Mouse (Mus musculus): ENCODE measurements at regions not wholly inside any gene's neighbourhood (a gene's known extent, or its start where the extent isn't known, plus 50 kb on each side); places are given as distances from the start of the nearest gene placed in this dataset.

DNA sequence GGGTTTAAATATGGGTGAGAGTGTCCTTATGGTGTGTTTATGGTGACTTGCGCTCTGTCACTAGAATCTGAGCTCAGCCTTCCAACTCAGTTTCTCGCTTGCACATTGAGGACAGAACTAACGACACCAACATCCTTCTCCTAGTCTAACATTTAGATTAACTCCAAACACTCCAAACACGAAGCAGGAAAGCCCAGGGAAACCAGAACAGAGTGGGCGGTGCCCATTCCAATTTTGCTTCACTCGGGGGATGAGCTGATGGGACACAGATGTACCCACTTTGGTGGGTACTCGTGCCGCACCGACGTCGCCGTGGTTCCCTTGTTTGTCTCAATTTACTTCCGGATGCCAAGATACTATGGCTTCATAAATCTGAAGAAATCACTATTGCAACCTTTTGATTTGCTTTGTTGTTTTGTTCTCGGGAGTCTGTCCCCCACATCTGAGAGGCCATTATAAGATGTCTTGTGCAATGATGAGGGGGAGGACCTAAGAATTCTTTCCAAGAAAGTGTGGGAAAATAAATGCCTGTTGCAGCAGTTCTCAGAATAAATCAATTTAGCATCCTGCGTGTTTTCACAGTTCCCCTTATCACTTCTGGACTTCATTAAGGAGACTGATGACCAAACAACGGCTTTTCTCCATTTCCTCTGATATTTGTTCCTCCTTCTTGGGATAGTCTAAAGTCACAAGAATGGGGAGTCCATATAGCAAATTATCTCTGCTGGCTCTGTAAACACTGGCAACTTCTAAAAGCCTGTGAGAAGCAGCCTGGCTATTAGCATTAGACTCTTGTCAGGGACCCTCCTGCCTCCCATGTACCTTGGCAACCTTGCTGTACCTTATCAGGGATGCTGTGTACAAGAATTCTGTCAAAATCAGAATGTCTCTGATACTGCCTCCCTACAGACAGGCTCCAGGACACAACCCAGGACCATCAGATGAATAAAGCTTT lies 96.2 kb upstream of the Klf9 start:
- 82% methylated on average over 16 of the region's 16 CpGs for WGBS

GRCm38 (mm10) chr19:23051456-23051855 lies 89.6 kb upstream of the Klf9 start:
- Histone ChIP-seq H3K27ac (no peak overlapping the region), H3K4me1 (no peaks in the 10 kb centered on the region), H3K9ac (no peak overlapping the region), H3K4me2 (replicated peaks) (no peak overlapping the region), H3K4me3 (no peak overlapping the region), H3K9me3 (no peaks in the 10 kb centered on the region), H3K36me3 (no peaks in the 10 kb centered on the region), H3K27me3 (replicated peaks) (no peaks in the 10 kb centered on the region)
- no peak for ATAC-seq (ENCODE audit: low FRiP score, low read depth)
- WGBS: 95% methylated on average over 4 of the region's 4 CpGs

More for the DNA sequence above, 96.2 kb upstream of the Klf9 start:
- Histone ChIP-seq H3K4me2 (replicated peaks) (no peak overlapping the region), H3K9me3 (no peaks in the 10 kb centered on the region), H3K4me1 (no peaks in the 10 kb centered on the region), H3K27ac (no peak overlapping the region), H3K36me3 (no peaks in the 10 kb centered on the region), H3K9ac (no peak overlapping the region), H3K27me3 (replicated peaks) (no peaks in the 10 kb centered on the region), H3K4me3 (no peak overlapping the region)
- ATAC-seq (ENCODE audit: low FRiP score, low read depth): no peak

DNA sequence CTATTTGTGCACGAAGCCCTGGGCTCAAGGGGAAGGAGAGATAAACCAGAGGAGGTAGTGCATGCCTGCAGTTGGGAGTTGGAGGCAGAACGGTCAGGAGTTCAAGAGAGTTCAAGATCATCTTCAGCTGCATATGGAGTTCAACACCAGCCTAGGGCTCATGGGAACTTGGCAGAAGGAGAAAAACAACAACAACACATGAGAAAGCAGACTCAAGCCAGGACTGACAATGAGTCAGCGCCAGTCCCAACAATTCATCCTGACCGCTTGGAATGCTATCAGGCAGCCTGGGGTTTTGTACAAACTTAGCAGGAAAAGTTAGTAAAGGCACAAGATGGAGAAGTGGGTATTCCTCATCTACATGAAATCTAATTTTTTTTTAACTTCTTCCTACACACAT lies 86.6 kb upstream of the Klf9 start:
- 75% methylated on average over 4 of the region's 4 CpGs for WGBS
- Histone ChIP-seq H3K4me3 (no peak overlapping the region), H3K27ac (no peak overlapping the region), H3K36me3 (no peaks in the 10 kb centered on the region), H3K4me1 (peaks cover 13% of the 10 kb centered on the region; the same call in 1 of the 2 replicates), H3K27me3 (replicated peaks) (no peaks in the 10 kb centered on the region), H3K9ac (no peak overlapping the region), H3K4me2 (replicated peaks) (no peak overlapping the region), H3K9me3 (no peaks in the 10 kb centered on the region)
- no peak for ATAC-seq (ENCODE audit: low FRiP score, low read depth)

GRCm38 (mm10) chr19:23055916-23056805 lies 84.9 kb upstream of the Klf9 start:
- H3K36me3 ChIP-seq: no peaks in the 10 kb centered on the region
- peak overlapping the region; percentile 73 for H3K4me2 ChIP-seq (replicated peaks)
- H3K4me3 ChIP-seq: no peak overlapping the region
- peaks cover 13% of the 10 kb centered on the region; the same call in 1 of the 2 replicates for H3K4me1 ChIP-seq
- 84% methylated on average over 5 of the region's 5 CpGs for WGBS
- no peak overlapping the region for H3K9ac ChIP-seq
- no peak overlapping the region for H3K27ac ChIP-seq
- no peak for ATAC-seq (ENCODE audit: low FRiP score, low read depth)
- H3K9me3 ChIP-seq: no peaks in the 10 kb centered on the region
- H3K27me3 ChIP-seq (replicated peaks): no peaks in the 10 kb centered on the region

DNA sequence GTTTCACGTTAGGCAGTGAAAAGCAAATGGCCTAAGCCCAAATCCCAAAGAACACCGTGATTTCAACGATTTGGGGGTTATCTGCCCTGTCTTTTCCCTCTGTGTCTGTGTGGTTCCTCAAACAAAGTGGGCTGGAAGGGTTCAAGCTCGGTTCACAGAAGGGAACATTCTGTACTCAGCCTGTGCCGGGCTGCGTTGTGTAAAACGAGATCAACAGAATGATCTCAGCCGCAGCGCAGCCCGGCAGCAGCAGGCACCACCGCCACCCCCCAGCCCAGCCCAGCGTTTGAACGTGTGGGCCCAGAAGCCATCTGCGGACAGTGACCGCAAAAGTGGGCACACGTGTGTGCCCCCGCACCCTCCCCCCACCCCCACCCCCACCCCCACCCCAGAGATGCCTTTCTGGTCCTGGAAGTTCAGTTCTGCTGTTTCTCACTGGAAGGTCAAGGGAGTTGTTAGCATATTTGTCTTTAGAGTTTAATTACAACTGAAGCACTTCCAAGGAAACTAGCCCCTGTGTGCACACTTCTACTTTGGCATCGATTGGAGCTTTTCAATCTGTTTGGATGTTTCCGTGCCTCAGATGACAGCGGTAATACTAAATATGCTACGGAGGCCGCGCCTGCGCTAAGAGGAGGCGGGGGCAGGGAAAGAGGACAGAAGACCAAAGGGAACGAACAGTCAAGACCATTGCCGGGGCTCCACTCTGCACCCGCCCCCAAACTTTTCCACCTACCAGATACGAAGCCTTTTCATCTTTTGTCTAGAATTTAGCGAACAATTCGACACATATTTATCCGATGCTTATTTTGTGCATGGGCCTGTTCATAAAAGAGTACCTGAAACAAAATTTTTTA lies 83.9 kb upstream of the Klf9 start:
- peak overlapping the region; percentile 53; the same call in 1 of the 2 replicates for H3K9ac ChIP-seq
- peak overlapping the region; percentile 73 for H3K4me2 ChIP-seq (replicated peaks)
- WGBS: under 1% methylated on average over 32 of the region's 32 CpGs
- H3K9me3 ChIP-seq: no peaks in the 10 kb centered on the region
- ATAC-seq (ENCODE audit: low FRiP score, low read depth): peak; percentile 85
- H3K36me3 ChIP-seq: no peaks in the 10 kb centered on the region
- H3K4me1 ChIP-seq: peaks cover 13% of the 10 kb centered on the region; the same call in 1 of the 2 replicates
- H3K4me3 ChIP-seq: peak overlapping the region; percentile 34
- H3K27me3 ChIP-seq (replicated peaks): no peaks in the 10 kb centered on the region
- no peak overlapping the region for H3K27ac ChIP-seq

GRCm38 (mm10) chr19:23057739-23058501 lies 83.1 kb upstream of the Klf9 start:
- ATAC-seq (ENCODE audit: low FRiP score, low read depth): peak; percentile 77
- Histone ChIP-seq H3K36me3 (no peaks in the 10 kb centered on the region), H3K4me2 (replicated peaks) (peak overlapping the region; percentile 73), H3K4me3 (no peak overlapping the region), H3K9me3 (no peaks in the 10 kb centered on the region), H3K27ac (no peak overlapping the region), H3K4me1 (peaks cover 13% of the 10 kb centered on the region; the same call in 1 of the 2 replicates), H3K9ac (0 out of 2 replicates have a peak overlapping the region, but pooled peaks have one; percentile 13), H3K27me3 (replicated peaks) (no peaks in the 10 kb centered on the region)
- WGBS: 12% methylated on average over 11 of the region's 11 CpGs

- WGBS: 27% methylated on average over 4 of the region's 4 CpGs
- no peaks in the 10 kb centered on the region for H3K36me3 ChIP-seq
- H3K9ac ChIP-seq: no peak overlapping the region
- no peak overlapping the region for H3K4me3 ChIP-seq
- H3K27me3 ChIP-seq (replicated peaks): no peaks in the 10 kb centered on the region
- no peak for ATAC-seq (ENCODE audit: low FRiP score, low read depth)
- H3K4me1 ChIP-seq: peaks cover 13% of the 10 kb centered on the region; the same call in 1 of the 2 replicates
- no peaks in the 10 kb centered on the region for H3K9me3 ChIP-seq
- H3K4me2 ChIP-seq (replicated peaks): 0 out of 2 replicates have a peak overlapping the region, but pooled peaks have one; percentile 73
- H3K27ac ChIP-seq: no peak overlapping the region
Measured at GRCm38 (mm10) chr19:23058502-23058900, 82.5 kb upstream of the Klf9 start.

DNA sequence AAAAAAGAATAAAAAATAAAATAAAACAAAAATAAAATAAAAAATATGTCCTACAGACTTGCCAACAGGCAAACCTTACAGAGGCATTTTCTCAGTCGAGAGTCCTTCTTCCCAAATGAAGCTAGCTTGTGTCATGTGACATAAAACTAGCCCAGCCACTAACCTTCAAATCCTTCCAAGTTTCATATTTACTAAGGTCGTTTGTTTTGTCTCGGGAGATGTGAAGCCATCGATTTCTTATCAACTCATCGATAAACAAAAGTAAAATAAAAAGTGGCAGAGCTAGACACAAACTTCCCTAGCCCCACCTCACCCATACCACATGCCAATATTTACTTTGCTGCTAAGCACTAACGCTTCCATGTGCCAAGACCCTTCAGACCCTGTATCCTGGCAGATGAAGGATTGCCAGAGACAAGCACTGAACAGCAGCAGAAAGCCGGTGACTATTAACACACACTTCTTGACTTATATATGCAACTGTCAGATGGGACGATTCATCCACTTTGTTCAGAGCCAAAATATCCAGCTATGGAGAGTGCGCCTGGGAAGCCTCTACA lies 79.9 kb upstream of the Klf9 start:
- Histone ChIP-seq H3K27me3 (replicated peaks) (no peaks in the 10 kb centered on the region), H3K9ac (no peak overlapping the region), H3K4me1 (peaks cover 13% of the 10 kb centered on the region; the same call in 1 of the 2 replicates), H3K9me3 (no peaks in the 10 kb centered on the region), H3K36me3 (no peaks in the 10 kb centered on the region), H3K4me2 (replicated peaks) (no peak overlapping the region), H3K27ac (no peak overlapping the region), H3K4me3 (no peak overlapping the region)
- ATAC-seq (ENCODE audit: low FRiP score, low read depth): no peak
- WGBS: 89% methylated on average over 9 of the region's 9 CpGs

GRCm38 (mm10) chr19:23061906-23062305 lies 79.1 kb upstream of the Klf9 start:
- no peaks in the 10 kb centered on the region for H3K27me3 ChIP-seq (replicated peaks)
- WGBS: 84% methylated on average over 2 of the region's 2 CpGs
- H3K36me3 ChIP-seq: no peaks in the 10 kb centered on the region
- H3K4me2 ChIP-seq (replicated peaks): no peak overlapping the region
- H3K4me3 ChIP-seq: no peak overlapping the region
- no peaks in the 10 kb centered on the region for H3K9me3 ChIP-seq
- peaks cover 9% of the 10 kb centered on the region; the same call in 1 of the 2 replicates for H3K4me1 ChIP-seq
- no peak for ATAC-seq (ENCODE audit: low FRiP score, low read depth)
- H3K27ac ChIP-seq: no peak overlapping the region
- H3K9ac ChIP-seq: no peak overlapping the region

- peaks cover 2% of the 10 kb centered on the region; the same call in 1 of the 2 replicates for H3K4me1 ChIP-seq
- whole genome bisulfite sequencing: 84% methylated on average over 5 of the region's 5 CpGs
Measured at GRCm38 (mm10) chr19:23062851-23063250, 78.2 kb upstream of the Klf9 start.

More at GRCm38 (mm10) chr19:23062851-23063250, 78.2 kb upstream of the Klf9 start:
- Histone ChIP-seq H3K9me3 (no peaks in the 10 kb centered on the region), H3K4me3 (no peak overlapping the region), H3K36me3 (no peaks in the 10 kb centered on the region), H3K9ac (no peak overlapping the region), H3K27me3 (replicated peaks) (no peaks in the 10 kb centered on the region), H3K27ac (no peak overlapping the region), H3K4me2 (replicated peaks) (no peak overlapping the region)
- ATAC-seq (ENCODE audit: low FRiP score, low read depth): no peak

Measured in neural tube, embryonic 12.5 days (tissue).